Mouse (Mus musculus) frontal cortex, postnatal 10 days (tissue): ENCODE measurements around the gene Jagn1.

ENCODE experiments used
- DNase-seq, 2 experiments: peaks; one replicate each; pipeline ENCODE4 v3.0.0; 2022; ENCODE audit warnings: low spot score in 2 of 2, mixed read lengths in 1 of 2

Jagn1 gene

DNA sequence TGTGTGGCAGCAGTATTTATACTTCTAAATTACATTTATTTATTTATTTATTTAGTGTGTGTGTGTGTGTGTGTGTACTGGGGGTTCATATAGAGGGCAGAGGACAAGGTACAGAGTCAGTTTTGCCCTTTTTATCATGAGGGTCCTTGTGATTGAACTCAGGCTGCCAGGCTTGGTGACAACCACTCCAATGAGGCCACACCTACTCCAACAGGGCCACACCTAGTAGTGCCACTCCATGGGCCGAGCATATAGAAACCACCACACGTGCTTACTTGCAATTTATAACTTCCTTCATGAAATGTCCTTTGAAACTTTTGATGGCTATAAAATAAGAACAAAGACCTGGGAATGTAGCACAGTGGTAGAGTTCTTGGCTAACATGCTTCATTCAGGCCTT, 30.9 kb downstream of the Jagn1 start:
- DNase-seq: no peak

DNA sequence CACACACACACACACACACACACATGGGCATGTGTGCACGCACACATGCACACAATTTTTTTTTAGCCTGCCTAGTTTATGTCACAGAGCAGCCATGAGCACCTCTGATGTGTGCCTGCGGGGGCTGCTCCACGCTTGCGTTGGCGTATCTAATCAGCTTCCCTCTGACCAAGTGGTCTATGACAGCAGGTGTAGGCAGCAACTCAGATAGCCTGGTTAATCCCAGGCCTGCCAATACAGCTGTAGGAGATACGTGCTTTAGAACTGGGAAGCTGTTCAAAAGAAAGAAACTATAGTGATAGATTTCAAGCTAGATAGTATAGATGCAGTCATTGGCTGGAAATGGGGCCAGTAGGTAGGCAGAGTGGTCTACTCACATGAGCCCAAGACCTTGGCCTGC, 31.3 kb downstream of the Jagn1 start:
- DNase-seq: no peak

DNA sequence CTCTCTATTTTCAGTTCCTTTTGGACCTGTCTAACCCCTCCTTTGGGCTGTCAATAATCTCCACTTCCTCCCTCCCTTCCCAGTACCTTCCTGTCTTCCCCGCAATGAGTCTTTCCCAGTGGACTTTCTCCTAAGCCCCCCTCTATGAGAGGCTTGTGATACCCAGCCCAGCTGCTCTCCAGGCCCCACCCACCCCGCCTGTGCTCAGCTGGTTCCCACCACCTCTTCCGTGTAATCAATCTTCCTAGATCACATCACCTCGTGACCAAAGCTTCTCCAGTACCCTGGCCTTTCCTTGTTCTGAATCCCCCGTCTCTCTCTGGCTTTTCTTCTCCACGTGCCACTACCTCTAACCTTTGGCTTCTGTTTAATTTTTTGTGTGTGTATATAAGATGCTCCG, 35.0 kb downstream of the Jagn1 start:
- DNase-seq: no peak

DNA sequence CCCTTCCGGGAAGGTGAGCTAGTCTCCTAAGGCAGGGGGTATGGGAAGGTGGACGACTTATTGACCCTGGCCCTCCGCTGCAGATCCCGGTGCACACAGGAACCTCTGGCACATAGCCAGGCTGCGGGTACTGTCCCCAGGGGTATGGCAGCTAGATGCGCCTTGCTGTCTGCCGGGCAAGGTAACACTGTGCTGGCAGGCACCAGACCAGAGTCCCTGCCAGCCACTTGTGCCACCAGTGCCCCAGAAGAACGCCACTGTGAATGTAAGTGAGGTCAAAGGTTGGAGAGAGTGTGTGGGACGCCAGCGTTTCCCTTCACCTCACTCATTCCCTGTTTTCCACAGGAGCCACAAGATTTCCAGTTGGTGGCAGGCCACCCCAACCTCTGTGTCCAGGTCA, 36.5 kb downstream of the Jagn1 start:
- no peak for DNase-seq

GRCm38 (mm10) chr6:113480555-113481373, 38.4 kb downstream of the Jagn1 start:
- DNase-seq: no peak

GRCm38 (mm10) chr6:113482477-113483099, 40.2 kb downstream of the Jagn1 start:
- DNase-seq: peak in 1 of 2 experiments; percentile 53

DNA sequence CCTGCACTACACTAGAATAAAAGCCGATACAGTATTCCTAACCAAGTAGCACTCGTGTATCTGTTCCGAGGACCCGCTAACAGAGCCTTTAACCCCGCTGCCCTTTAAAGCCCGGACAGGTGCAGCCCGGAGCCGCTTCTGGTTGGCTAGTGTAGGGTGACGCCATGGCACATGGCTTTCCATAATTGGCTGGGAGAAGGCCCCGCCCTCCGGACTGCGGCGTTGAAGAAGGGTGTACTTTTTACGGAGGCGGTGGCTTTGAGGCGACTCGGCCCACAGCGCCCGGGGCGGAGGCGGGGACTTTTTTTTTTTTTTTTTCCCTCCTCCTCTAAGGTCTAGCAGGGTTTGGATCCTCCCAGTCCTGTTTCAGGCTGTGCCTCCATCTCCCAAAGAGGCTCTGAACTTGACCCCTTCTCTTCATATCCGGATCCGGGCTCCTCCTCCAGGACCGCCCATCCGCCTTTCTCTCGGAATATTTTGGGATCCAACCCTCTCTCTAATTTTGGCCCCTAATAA, 40.8 kb downstream of the Jagn1 start, which contains the start of gene Creld1:
Creld1 (plus strand) TSS at position 198 of the 516 bp plus-strand sequence.
- DNase-seq: peak; percentile 93

DNA sequence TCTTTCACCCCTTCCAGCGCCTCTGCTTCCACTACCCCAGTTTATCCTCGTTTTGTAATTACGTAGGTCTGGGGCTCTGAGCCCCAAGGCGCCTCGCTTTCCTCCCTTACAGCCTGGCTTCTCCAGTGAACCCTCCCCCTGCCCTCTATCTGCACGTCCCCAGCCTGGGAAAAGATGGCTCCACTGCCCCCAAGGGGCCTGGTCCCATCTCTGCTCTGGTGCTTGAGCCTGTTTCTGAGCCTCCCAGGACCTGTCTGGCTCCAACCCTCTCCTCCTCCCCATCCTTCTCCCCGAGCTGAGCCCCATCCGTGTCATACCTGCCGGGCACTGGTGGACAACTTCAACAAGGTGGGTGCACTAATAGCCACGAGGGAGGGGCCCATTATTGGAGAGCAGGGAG, 41.4 kb downstream of the Jagn1 start:
- DNase-seq: peak in 1 of 2 experiments; percentile 37

DNA sequence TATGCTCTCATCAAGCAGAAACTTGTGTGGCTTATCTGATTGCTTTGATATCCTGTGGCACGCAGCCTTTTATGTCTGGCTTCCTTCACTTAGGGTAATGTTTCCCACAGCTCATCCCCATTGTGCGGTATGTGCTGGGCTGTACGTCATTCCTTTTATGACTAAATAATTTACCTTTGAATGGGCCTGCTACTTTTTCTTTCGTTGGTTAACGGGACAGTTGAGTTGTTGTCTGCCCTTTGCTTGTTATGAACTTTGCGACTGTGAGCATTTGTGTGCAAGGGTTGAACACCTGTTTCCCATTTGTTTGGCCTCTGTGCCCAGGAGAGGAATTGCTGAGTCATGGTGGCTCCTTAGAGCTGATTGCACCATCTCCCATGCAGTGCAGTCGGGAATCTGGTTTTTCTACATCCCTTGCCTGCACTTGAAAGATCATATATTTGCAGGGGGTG, 44.8 kb downstream of the Jagn1 start:
- DNase-seq: no peak

GRCm38 (mm10) chr6:113489410-113489809, 47.0 kb downstream of the Jagn1 start:
- DNase-seq: no peak

DNA sequence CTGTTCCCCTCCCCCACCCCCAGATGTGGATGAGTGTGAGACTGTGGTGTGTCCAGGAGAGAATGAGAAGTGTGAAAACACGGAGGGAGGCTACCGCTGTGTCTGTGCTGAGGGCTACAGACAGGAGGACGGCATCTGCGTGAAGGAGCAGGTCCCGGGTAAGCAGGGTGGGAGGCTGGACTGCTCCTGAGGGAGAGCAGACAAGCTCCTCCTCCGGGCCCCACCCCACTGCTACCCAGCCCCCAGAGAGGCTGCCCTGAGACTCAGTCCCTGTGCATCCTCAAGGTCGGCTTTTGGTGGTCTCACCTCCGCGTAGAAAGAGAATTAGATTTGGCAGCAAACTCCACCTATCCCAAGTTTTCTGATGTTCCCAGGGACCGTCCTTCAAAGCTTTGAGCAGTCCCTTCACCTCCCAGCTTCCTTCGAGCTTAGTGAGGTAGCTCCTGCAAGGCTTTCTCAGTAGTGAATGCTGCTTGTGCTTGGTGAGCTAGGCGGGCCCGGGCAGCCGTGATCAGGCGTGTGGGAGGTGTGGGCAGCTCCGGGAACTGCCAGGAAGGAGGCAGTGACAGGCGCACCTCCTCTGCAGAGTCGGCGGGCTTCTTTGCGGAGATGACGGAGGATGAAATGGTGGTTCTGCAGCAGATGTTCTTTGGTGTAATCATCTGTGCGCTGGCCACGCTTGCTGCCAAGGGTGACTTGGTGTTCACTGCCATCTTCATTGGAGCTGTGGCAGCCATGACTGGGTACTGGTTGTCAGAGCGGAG, 49.9 kb downstream of the Jagn1 start:
- DNase-seq: no peak

DNA sequence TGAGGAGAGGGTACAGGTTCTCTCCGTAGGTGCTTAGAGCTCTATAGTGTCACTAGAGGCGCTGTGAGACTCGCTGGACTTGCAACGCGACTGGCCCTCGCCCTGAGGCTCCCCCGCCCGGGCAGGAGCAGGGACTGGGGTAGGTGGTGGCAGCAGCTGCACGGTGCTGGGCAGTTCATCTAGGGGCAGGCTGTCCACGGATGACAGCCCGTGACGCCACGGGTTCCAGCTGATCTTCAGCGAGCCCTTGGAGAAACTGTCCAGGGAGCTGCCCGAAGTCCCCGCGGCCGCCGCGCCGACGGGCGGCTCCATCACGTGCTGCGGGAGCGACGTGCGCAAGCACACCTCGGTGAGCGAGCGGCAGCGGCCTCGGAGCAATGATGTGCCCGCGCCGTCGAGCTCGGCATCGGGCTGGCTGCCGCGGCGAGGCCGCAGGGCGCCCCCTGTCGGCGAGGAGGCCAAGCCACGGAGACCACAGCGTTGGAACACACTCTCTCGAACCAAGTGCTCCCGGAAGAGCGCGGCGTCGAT, 52.0 kb downstream of the Jagn1 start:
- peak; percentile 55 to 70 for DNase-seq

DNA sequence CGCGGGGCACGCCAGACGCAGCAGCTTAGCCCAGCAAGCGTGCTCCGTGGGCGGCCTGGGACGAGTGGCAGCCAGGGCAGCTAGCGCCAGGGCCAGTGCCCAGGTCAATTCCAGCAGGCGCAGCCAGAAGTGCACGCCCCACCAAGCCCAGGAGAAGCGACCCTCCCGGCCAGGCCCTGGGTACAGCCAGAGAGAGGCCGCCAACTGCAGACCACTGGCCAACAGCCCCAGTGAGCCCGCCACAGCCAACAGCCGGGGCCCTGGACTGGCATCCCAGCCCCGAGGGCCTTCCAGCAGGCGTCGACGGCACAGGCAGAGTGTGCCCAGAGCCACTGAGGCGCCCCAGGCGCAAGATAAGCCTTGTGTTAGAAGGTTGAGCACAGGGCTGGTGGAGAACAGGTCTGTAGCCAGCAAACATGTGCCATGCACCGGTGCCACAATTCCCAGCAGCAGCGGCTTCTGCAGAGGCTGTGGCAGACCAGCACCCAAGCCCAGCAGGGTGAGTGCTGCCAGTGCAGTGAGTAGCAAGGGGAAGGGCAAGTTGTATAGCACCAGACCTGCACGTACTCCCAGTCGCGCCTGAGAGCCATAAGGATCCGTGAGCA, 52.8 kb downstream of the Jagn1 start:
- DNase-seq: peak in 1 of 2 experiments; percentile 32
